Mouse (Mus musculus): Measurements from ENCODE around the gene Hfe.

GRCm38 (mm10) chr13:23759251-23759771, 48.7 kb upstream of the Hfe start:
- TF ChIP-seq POLR2A (IDR thresholded peaks at IDR 0.05; ENCODE audit: control insufficient read depth, extremely low read depth, insufficient read depth, low read length, poor library complexity) (no peak), CTCF (IDR thresholded peaks at IDR 0.05; ENCODE audit: borderline replicate concordance, control insufficient read depth, extremely low read depth, insufficient read depth, low read length, poor library complexity) (no peak)

Measured in thymus, adult 2 months (tissue).